Mouse (Mus musculus): Measurements from ENCODE around the gene Hs3st4.

DNA sequence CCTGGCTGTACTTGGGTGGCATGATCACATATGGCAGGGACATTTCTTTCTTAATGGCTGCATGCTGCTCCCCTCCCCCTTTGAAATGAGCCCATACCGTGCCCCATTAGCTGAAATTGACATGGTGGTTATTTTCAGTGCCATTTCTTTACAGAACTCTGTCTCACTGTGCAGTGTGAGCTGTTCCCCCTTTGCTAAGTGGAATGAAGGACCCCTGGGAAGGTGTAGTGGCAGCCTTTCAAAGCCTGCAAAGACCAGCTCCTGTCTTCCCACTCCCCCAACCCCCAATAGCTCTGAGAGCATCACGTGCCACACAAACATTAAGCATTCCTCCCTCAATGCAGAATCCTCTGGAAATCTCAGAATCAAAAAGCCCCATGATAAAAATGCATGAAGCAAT is 50.7 kb downstream of the Hs3st4 start:
- TF ChIP-seq CTCF (IDR thresholded peaks at IDR 0.05; ENCODE audit: control insufficient read depth, insufficient read depth, insufficient replicate concordance, low read depth, low read length) = no peak
- no peak for TF ChIP-seq POLR2A (IDR thresholded peaks at IDR 0.05; ENCODE audit: control insufficient read depth, low read depth, low read length)

Measured in testis, adult 2 months (tissue).